Mouse (Mus musculus): ENCODE measurements at regions not wholly inside any gene's neighbourhood (a gene's known extent, or its start where the extent isn't known, plus 50 kb on each side); places are given as distances from the start of the nearest gene placed in this dataset.

- no peak overlapping the region for H3K4me3 ChIP-seq (ENCODE audit: low read length)
- no peaks in the 10 kb centered on the region for H3K36me3 ChIP-seq (ENCODE audit: control insufficient read depth, insufficient read depth, low read length)
- H3K27ac ChIP-seq (ENCODE audit: low read length) = no peak overlapping the region
- no peaks in the 10 kb centered on the region for H3K27me3 ChIP-seq (ENCODE audit: control insufficient read depth, insufficient read depth, low read depth, low read length)
- no peaks in the 10 kb centered on the region for H3K4me1 ChIP-seq (replicated peaks; ENCODE audit: control insufficient read depth, insufficient read depth, low read length)
- 23% methylated on average over 2 of the region's 2 CpGs for WGBS
- no peak for ATAC-seq (ENCODE audit: low read depth)
- no peak overlapping the region for H3K9ac ChIP-seq (ENCODE audit: low read length)
- no peaks in the 10 kb centered on the region for H3K9me3 ChIP-seq (ENCODE audit: control insufficient read depth, low read length)
- H3K4me2 ChIP-seq (ENCODE audit: low read depth, low read length) = no peak overlapping the region
Measured at GRCm38 (mm10) chr10:54601993-54602392, 525.6 kb upstream of the Man1a start.

- Histone ChIP-seq H3K27ac (ENCODE audit: low read length) (no peak overlapping the region), H3K4me2 (ENCODE audit: low read depth, low read length) (no peak overlapping the region), H3K4me3 (ENCODE audit: low read length) (no peak overlapping the region), H3K4me1 (replicated peaks; ENCODE audit: control insufficient read depth, insufficient read depth, low read length) (no peaks in the 10 kb centered on the region), H3K27me3 (ENCODE audit: control insufficient read depth, insufficient read depth, low read depth, low read length) (no peaks in the 10 kb centered on the region), H3K9ac (ENCODE audit: low read length) (no peak overlapping the region), H3K9me3 (ENCODE audit: control insufficient read depth, low read length) (no peaks in the 10 kb centered on the region), H3K36me3 (ENCODE audit: control insufficient read depth, insufficient read depth, low read length) (no peaks in the 10 kb centered on the region)
- ATAC-seq (ENCODE audit: low read depth) = no peak
- WGBS = 60% methylated on average over 2 of the region's 2 CpGs
Measured at GRCm38 (mm10) chr10:54595072-54595471, 518.7 kb upstream of the Man1a start.

GRCm38 (mm10) chr10:54558636-54559035 lies 482.2 kb upstream of the Man1a start:
- no peaks in the 10 kb centered on the region for H3K9me3 ChIP-seq (ENCODE audit: control insufficient read depth, low read length)
- ATAC-seq (ENCODE audit: low read depth) = 0 out of 2 replicates have a peak, but pooled peaks have one; percentile 38
- H3K27me3 ChIP-seq (ENCODE audit: control insufficient read depth, insufficient read depth, low read depth, low read length) = no peaks in the 10 kb centered on the region
- no peak overlapping the region for H3K9ac ChIP-seq (ENCODE audit: low read length)
- no peak overlapping the region for H3K27ac ChIP-seq (ENCODE audit: low read length)
- 59% methylated on average over 4 of the region's 4 CpGs for WGBS
- H3K4me3 ChIP-seq (ENCODE audit: low read length) = no peak overlapping the region
- no peaks in the 10 kb centered on the region for H3K4me1 ChIP-seq (replicated peaks; ENCODE audit: control insufficient read depth, insufficient read depth, low read length)
- H3K4me2 ChIP-seq (ENCODE audit: low read depth, low read length) = no peak overlapping the region
- H3K36me3 ChIP-seq (ENCODE audit: control insufficient read depth, insufficient read depth, low read length) = no peaks in the 10 kb centered on the region

- no peaks in the 10 kb centered on the region for H3K27me3 ChIP-seq (ENCODE audit: control insufficient read depth, insufficient read depth, low read depth, low read length)
- H3K9ac ChIP-seq (ENCODE audit: low read length) = no peak overlapping the region
- WGBS = 45% methylated on average over 6 of the region's 6 CpGs
- H3K27ac ChIP-seq (ENCODE audit: low read length) = no peak overlapping the region
- H3K4me1 ChIP-seq (replicated peaks; ENCODE audit: control insufficient read depth, insufficient read depth, low read length) = no peaks in the 10 kb centered on the region
- no peaks in the 10 kb centered on the region for H3K9me3 ChIP-seq (ENCODE audit: control insufficient read depth, low read length)
- H3K4me3 ChIP-seq (ENCODE audit: low read length) = no peak overlapping the region
- no peaks in the 10 kb centered on the region for H3K36me3 ChIP-seq (ENCODE audit: control insufficient read depth, insufficient read depth, low read length)
- H3K4me2 ChIP-seq (ENCODE audit: low read depth, low read length) = no peak overlapping the region
- no peak for ATAC-seq (ENCODE audit: low read depth)
Measured at GRCm38 (mm10) chr10:54551734-54552397, 475.5 kb upstream of the Man1a start.

GRCm38 (mm10) chr10:54550665-54551064 lies 474.3 kb upstream of the Man1a start:
- Histone ChIP-seq H3K36me3 (ENCODE audit: control insufficient read depth, insufficient read depth, low read length) (no peaks in the 10 kb centered on the region), H3K27ac (ENCODE audit: low read length) (no peak overlapping the region), H3K4me3 (ENCODE audit: low read length) (no peak overlapping the region), H3K27me3 (ENCODE audit: control insufficient read depth, insufficient read depth, low read depth, low read length) (no peaks in the 10 kb centered on the region), H3K9ac (ENCODE audit: low read length) (no peak overlapping the region), H3K4me2 (ENCODE audit: low read depth, low read length) (no peak overlapping the region), H3K9me3 (ENCODE audit: control insufficient read depth, low read length) (no peaks in the 10 kb centered on the region), H3K4me1 (replicated peaks; ENCODE audit: control insufficient read depth, insufficient read depth, low read length) (no peaks in the 10 kb centered on the region)
- WGBS = 85% methylated on average over 2 of the region's 2 CpGs
- no peak for ATAC-seq (ENCODE audit: low read depth)

GRCm38 (mm10) chr10:54548977-54549376 lies 472.6 kb upstream of the Man1a start:
- Histone ChIP-seq H3K4me1 (replicated peaks; ENCODE audit: control insufficient read depth, insufficient read depth, low read length) (no peaks in the 10 kb centered on the region), H3K9ac (ENCODE audit: low read length) (no peak overlapping the region), H3K27me3 (ENCODE audit: control insufficient read depth, insufficient read depth, low read depth, low read length) (no peaks in the 10 kb centered on the region), H3K4me2 (ENCODE audit: low read depth, low read length) (no peak overlapping the region), H3K27ac (ENCODE audit: low read length) (no peak overlapping the region), H3K9me3 (ENCODE audit: control insufficient read depth, low read length) (no peaks in the 10 kb centered on the region), H3K36me3 (ENCODE audit: control insufficient read depth, insufficient read depth, low read length) (no peaks in the 10 kb centered on the region), H3K4me3 (ENCODE audit: low read length) (no peak overlapping the region)
- no peak for ATAC-seq (ENCODE audit: low read depth)
- WGBS = 80% methylated on average over 2 of the region's 2 CpGs

- H3K4me3 ChIP-seq (ENCODE audit: low read length) = no peak overlapping the region
- no peaks in the 10 kb centered on the region for H3K36me3 ChIP-seq (ENCODE audit: control insufficient read depth, insufficient read depth, low read length)
- no peaks in the 10 kb centered on the region for H3K9me3 ChIP-seq (ENCODE audit: control insufficient read depth, low read length)
- no peak for ATAC-seq (ENCODE audit: low read depth)
- no peak overlapping the region for H3K4me2 ChIP-seq (ENCODE audit: low read depth, low read length)
- no peak overlapping the region for H3K27ac ChIP-seq (ENCODE audit: low read length)
- H3K4me1 ChIP-seq (replicated peaks; ENCODE audit: control insufficient read depth, insufficient read depth, low read length) = no peaks in the 10 kb centered on the region
- WGBS = 80% methylated on average over 1 of the region's 1 CpGs
- H3K9ac ChIP-seq (ENCODE audit: low read length) = no peak overlapping the region
- no peaks in the 10 kb centered on the region for H3K27me3 ChIP-seq (ENCODE audit: control insufficient read depth, insufficient read depth, low read depth, low read length)
Measured at GRCm38 (mm10) chr10:54548526-54548925, 472.1 kb upstream of the Man1a start.

GRCm38 (mm10) chr10:54532581-54532980 lies 456.2 kb upstream of the Man1a start:
- WGBS = 92% methylated on average over 7 of the region's 7 CpGs

GRCm38 (mm10) chr10:54510776-54511175 lies 434.4 kb upstream of the Man1a start:
- Histone ChIP-seq H3K4me3 (ENCODE audit: low read length) (no peak overlapping the region), H3K36me3 (ENCODE audit: control insufficient read depth, insufficient read depth, low read length) (no peaks in the 10 kb centered on the region)
- ATAC-seq (ENCODE audit: low read depth) = no peak

More at GRCm38 (mm10) chr10:54532581-54532980, 456.2 kb upstream of the Man1a start:
- H3K9ac ChIP-seq (ENCODE audit: low read length) = no peak overlapping the region
- H3K4me3 ChIP-seq (ENCODE audit: low read length) = no peak overlapping the region
- ATAC-seq (ENCODE audit: low read depth) = no peak
- H3K4me1 ChIP-seq (replicated peaks; ENCODE audit: control insufficient read depth, insufficient read depth, low read length) = no peaks in the 10 kb centered on the region
- H3K36me3 ChIP-seq (ENCODE audit: control insufficient read depth, insufficient read depth, low read length) = no peaks in the 10 kb centered on the region
- H3K27ac ChIP-seq (ENCODE audit: low read length) = no peak overlapping the region
- peaks cover 19% of the 10 kb centered on the region for H3K9me3 ChIP-seq (ENCODE audit: control insufficient read depth, low read length)
- no peaks in the 10 kb centered on the region for H3K27me3 ChIP-seq (ENCODE audit: control insufficient read depth, insufficient read depth, low read depth, low read length)
- H3K4me2 ChIP-seq (ENCODE audit: low read depth, low read length) = no peak overlapping the region

GRCm38 (mm10) chr10:54509766-54510165 lies 433.4 kb upstream of the Man1a start:
- Histone ChIP-seq H3K9ac (ENCODE audit: low read length) (no peak overlapping the region), H3K36me3 (ENCODE audit: control insufficient read depth, insufficient read depth, low read length) (no peaks in the 10 kb centered on the region), H3K4me3 (ENCODE audit: low read length) (no peak overlapping the region), H3K4me1 (replicated peaks; ENCODE audit: control insufficient read depth, insufficient read depth, low read length) (no peaks in the 10 kb centered on the region), H3K9me3 (ENCODE audit: control insufficient read depth, low read length) (no peaks in the 10 kb centered on the region), H3K27me3 (ENCODE audit: control insufficient read depth, insufficient read depth, low read depth, low read length) (no peaks in the 10 kb centered on the region), H3K27ac (ENCODE audit: low read length) (no peak overlapping the region), H3K4me2 (ENCODE audit: low read depth, low read length) (no peak overlapping the region)
- ATAC-seq (ENCODE audit: low read depth) = no peak

More at GRCm38 (mm10) chr10:54510776-54511175, 434.4 kb upstream of the Man1a start:
- no peaks in the 10 kb centered on the region for H3K9me3 ChIP-seq (ENCODE audit: control insufficient read depth, low read length)
- no peaks in the 10 kb centered on the region for H3K4me1 ChIP-seq (replicated peaks; ENCODE audit: control insufficient read depth, insufficient read depth, low read length)
- no peak overlapping the region for H3K4me2 ChIP-seq (ENCODE audit: low read depth, low read length)
- H3K9ac ChIP-seq (ENCODE audit: low read length) = no peak overlapping the region
- no peaks in the 10 kb centered on the region for H3K27me3 ChIP-seq (ENCODE audit: control insufficient read depth, insufficient read depth, low read depth, low read length)
- H3K27ac ChIP-seq (ENCODE audit: low read length) = no peak overlapping the region
